Mouse (Mus musculus): Measurements from ENCODE around the gene Tssk3. TPM values are rescaled to one million over a fixed set of nuclear protein-coding genes. Genes with fewer than 3 reads are reported as not detected.
A peak's percentile ranks its signal among the peaks of the same experiment; 100 is the strongest.

Gene Tssk3
- polyA plus RNA-seq, 1 experiment from 2014 or later = 0.34 TPM

- no peak for ATAC-seq (replicated peaks)
- Histone ChIP-seq H3K4me1 (peaks cover 25% of the 10 kb centered on the region), H3K36me3 (peaks cover 7% of the 10 kb centered on the region; the same call in 1 of the 2 replicates), H3K9ac (replicated peaks) (no peak overlapping the region), H3K27me3 (no peaks in the 10 kb centered on the region), H3K9me3 (no peaks in the 10 kb centered on the region), H3K4me3 (no peak overlapping the region), H3K27ac (replicated peaks) (no peak overlapping the region), H3K4me2 (replicated peaks) (no peak overlapping the region)
- 38% methylated on average over 6 of the region's 6 CpGs for WGBS
Observed at GRCm38 (mm10) chr4:129510723-129511412, 20.0 kb upstream of the Tssk3 start.

DNA sequence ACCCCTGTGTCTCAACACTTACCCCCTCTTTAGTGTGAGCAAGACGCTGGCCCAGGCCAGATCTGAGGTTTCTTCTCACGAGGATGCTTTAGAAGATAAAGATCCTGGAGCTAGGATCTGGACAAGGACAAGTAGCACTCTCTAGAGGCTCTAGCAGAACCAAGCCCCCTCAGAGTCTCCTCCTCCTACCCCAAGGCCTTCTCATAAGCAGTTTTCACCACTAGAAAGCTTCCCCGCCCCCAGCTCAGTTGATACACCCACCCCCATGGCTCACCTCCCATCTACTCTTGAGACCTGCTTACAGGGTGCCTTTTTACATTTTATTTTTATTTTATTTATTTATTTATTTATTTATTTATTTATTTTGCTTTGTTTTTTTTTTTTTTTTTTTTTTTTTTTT is 18.8 kb upstream of the Tssk3 start:
- ATAC-seq (replicated peaks) = no peak

GRCm38 (mm10) chr4:129508834-129509600 is 18.2 kb upstream of the Tssk3 start:
- Histone ChIP-seq H3K27me3 (no peaks in the 10 kb centered on the region), H3K4me3 (no peak overlapping the region), H3K36me3 (no peaks in the 10 kb centered on the region), H3K4me1 (peaks cover 14% of the 10 kb centered on the region), H3K9me3 (no peaks in the 10 kb centered on the region), H3K27ac (replicated peaks) (no peak overlapping the region), H3K4me2 (replicated peaks) (no peak overlapping the region), H3K9ac (replicated peaks) (no peak overlapping the region)
- ATAC-seq (replicated peaks) = no peak
- WGBS = 66% methylated on average over 15 of the region's 15 CpGs

More for the DNA sequence above, 18.8 kb upstream of the Tssk3 start:
- Histone ChIP-seq H3K9ac (replicated peaks) (no peak overlapping the region), H3K4me3 (no peak overlapping the region), H3K36me3 (no peaks in the 10 kb centered on the region), H3K4me2 (replicated peaks) (no peak overlapping the region), H3K27ac (replicated peaks) (no peak overlapping the region), H3K27me3 (no peaks in the 10 kb centered on the region), H3K9me3 (no peaks in the 10 kb centered on the region), H3K4me1 (peaks cover 14% of the 10 kb centered on the region)
- 65% methylated on average over 3 of the region's 3 CpGs for WGBS

DNA sequence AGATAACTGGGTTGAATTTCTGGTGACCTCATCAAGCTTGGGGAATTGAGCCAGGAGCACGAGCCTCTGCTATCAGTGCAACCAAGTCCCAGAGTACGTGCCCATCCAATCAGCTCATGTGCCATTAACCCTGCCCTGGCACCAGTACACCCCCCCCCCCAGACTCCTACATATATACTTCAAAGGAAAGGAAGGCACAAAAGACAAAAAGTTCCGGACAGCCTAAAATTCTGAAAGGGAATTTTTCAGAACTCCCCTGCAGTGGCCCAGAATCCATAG is 17.4 kb upstream of the Tssk3 start:
- H3K4me3 ChIP-seq = no peak overlapping the region
- ATAC-seq (replicated peaks) = no peak
- no peak overlapping the region for H3K9ac ChIP-seq (replicated peaks)
- H3K4me2 ChIP-seq (replicated peaks) = no peak overlapping the region
- peaks cover 12% of the 10 kb centered on the region for H3K4me1 ChIP-seq
- no peaks in the 10 kb centered on the region for H3K36me3 ChIP-seq
- WGBS = 72% methylated on average over 3 of the region's 3 CpGs
- no peaks in the 10 kb centered on the region for H3K9me3 ChIP-seq
- no peaks in the 10 kb centered on the region for H3K27me3 ChIP-seq
- no peak overlapping the region for H3K27ac ChIP-seq (replicated peaks)

GRCm38 (mm10) chr4:129507434-129508236 is 16.8 kb upstream of the Tssk3 start:
- no peak overlapping the region for H3K4me2 ChIP-seq (replicated peaks)
- no peaks in the 10 kb centered on the region for H3K36me3 ChIP-seq
- H3K4me3 ChIP-seq = no peak overlapping the region
- H3K4me1 ChIP-seq = peaks cover 8% of the 10 kb centered on the region
- H3K9ac ChIP-seq (replicated peaks) = no peak overlapping the region
- no peaks in the 10 kb centered on the region for H3K27me3 ChIP-seq
- ATAC-seq (replicated peaks) = no peak
- no peaks in the 10 kb centered on the region for H3K9me3 ChIP-seq
- no peak overlapping the region for H3K27ac ChIP-seq (replicated peaks)
- 72% methylated on average over 9 of the region's 10 CpGs for WGBS

DNA sequence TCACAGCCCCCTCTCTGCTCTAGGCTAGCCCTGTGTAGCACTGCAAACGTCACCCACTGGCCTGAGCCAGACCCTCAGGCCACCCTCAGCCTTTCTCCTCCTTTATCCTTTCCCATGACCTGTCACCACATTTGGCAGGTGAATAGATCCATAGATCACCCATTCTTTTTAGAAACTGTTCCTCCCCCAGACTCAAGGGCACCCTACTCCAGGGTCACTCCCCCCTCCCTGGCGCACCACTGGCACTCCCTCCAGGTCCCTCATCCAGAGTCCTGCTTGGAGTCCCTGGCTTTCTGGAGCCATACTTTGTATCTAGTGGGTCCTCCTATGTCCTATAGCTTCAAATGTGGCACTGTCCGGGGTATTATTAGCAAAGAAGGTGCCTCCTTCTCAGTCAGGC is 14.7 kb upstream of the Tssk3 start:
- Histone ChIP-seq H3K27me3 (no peaks in the 10 kb centered on the region), H3K36me3 (no peaks in the 10 kb centered on the region), H3K9ac (replicated peaks) (no peak overlapping the region), H3K4me1 (peaks cover 12% of the 10 kb centered on the region), H3K27ac (replicated peaks) (no peak overlapping the region), H3K4me3 (no peak overlapping the region), H3K9me3 (no peaks in the 10 kb centered on the region), H3K4me2 (replicated peaks) (no peak overlapping the region)
- WGBS = 79% methylated on average over 3 of the region's 3 CpGs
- ATAC-seq (replicated peaks) = no peak

DNA sequence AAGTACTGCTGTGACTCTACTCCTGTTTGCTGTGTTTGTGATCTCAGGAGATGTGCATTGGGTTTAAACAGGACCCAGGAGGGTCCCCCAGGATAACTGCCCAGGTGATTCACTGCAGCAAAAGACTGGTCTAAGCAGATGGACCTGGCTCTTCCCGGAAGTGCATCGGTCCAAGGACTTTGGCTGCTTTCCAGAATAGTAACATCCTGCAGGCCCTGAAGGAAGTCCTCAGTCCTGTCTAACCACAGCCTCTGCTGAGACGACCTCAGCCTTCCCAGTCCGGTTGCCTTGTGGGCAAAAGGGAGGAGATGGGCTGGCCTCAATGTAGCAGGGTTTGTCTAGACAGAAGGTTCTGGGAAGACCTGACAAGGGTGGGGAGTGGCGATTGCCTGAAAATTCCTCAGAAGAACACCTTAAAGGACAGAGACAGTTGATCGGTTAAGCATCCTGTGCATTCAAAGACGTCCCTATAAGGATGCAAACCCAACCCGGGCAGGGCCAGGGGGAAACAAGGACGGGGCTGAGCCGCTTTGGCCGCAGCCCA is 12.2 kb upstream of the Tssk3 start:
- Histone ChIP-seq H3K4me2 (replicated peaks) (no peak overlapping the region), H3K4me3 (no peak overlapping the region), H3K4me1 (peaks cover 4% of the 10 kb centered on the region; the same call in 1 of the 2 replicates), H3K27ac (replicated peaks) (no peak overlapping the region), H3K36me3 (no peaks in the 10 kb centered on the region), H3K9ac (replicated peaks) (no peak overlapping the region), H3K27me3 (no peaks in the 10 kb centered on the region), H3K9me3 (no peaks in the 10 kb centered on the region)
- no peak for ATAC-seq (replicated peaks)
- 80% methylated on average over 11 of the region's 11 CpGs for WGBS

DNA sequence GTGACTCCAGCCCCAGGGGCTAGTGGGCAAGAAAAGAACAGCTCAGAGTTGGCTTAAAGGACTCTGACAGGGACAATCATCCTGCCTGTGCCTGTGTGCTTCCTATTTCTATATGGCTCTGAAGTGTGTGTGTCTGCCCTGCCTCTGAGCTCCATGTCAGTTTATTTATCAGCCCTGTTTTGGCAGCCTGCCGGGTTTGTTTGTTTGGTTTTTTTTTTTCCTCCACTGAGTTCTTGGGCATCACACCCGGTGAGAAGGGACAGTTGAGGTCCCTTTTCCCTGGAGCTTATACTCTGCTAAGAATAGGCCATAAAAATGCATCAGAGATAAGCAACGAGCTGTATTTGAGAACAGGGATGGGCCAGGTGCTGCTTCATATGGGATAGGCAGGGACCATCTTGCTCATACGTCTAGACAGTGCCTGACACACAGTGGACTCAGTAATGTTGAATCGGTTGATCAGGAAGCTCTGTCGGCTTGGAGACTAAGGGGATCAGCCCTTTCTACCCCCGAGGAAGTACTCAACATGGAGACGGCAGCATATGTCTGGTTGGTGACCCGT is 11.6 kb upstream of the Tssk3 start:
- Histone ChIP-seq H3K4me2 (replicated peaks) (no peak overlapping the region), H3K27me3 (no peaks in the 10 kb centered on the region), H3K27ac (replicated peaks) (no peak overlapping the region), H3K4me1 (peaks cover 4% of the 10 kb centered on the region; the same call in 1 of the 2 replicates), H3K9me3 (no peaks in the 10 kb centered on the region), H3K36me3 (no peaks in the 10 kb centered on the region), H3K9ac (replicated peaks) (no peak overlapping the region), H3K4me3 (no peak overlapping the region)
- 84% methylated on average over 9 of the region's 9 CpGs for WGBS
- no peak for ATAC-seq (replicated peaks)

DNA sequence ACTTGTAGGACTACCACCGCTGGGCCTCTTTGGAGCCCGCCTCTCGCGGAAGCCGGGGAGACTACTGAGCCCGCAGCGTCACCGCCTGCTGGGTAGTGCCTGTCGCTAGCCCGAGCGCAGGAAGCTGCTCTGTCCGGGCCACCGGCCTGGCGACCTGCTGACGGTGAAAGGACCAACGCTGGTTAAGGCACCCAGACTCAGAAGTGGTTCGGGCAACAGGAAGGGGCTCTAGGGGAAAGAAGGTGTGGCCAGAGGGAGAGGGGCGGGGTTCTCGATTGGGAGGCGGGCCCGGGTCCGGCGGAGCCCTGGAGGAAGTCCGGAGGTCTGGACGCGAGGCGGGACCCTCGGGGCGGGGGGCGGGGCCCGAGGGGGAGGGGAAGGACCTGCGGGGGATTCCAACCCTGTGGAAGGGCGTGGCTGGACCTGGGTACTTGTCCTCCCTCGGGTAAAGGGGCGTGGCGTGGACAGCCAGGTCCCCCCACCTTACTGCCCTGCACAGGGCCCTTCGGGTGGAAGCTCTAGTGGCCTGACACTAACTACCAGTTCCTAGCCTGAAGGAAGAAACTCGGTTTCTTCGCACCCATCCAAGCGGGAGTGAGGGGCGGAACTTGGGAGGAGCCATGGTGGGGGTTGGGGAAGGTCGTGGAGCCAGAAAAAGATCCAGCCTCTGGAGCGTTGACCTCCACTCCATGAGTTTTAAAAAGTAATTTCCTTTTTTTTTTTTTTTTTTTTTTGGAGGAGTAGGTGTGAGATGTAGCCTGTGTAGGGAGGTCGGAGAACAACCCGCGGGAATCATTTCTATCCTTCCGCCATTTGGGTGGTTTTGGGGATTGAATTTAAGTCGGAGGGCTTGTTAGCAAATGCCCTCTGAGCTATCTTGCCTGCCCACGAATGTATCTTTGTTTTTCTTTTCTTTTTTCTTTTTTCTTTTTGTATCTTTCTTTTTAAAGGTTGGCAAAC is 10.1 kb upstream of the Tssk3 start:
- Histone ChIP-seq H3K4me3 (peak overlapping the region; percentile 47), H3K4me1 (peaks cover 15% of the 10 kb centered on the region), H3K9ac (replicated peaks) (peak overlapping the region; percentile 55), H3K36me3 (no peaks in the 10 kb centered on the region), H3K9me3 (no peaks in the 10 kb centered on the region), H3K27me3 (no peaks in the 10 kb centered on the region), H3K27ac (replicated peaks) (peak overlapping the region; percentile 56), H3K4me2 (replicated peaks) (peak overlapping the region; percentile 65)
- WGBS = 1% methylated on average over 49 of the region's 49 CpGs
- peak; percentile 77 for ATAC-seq (replicated peaks)

DNA sequence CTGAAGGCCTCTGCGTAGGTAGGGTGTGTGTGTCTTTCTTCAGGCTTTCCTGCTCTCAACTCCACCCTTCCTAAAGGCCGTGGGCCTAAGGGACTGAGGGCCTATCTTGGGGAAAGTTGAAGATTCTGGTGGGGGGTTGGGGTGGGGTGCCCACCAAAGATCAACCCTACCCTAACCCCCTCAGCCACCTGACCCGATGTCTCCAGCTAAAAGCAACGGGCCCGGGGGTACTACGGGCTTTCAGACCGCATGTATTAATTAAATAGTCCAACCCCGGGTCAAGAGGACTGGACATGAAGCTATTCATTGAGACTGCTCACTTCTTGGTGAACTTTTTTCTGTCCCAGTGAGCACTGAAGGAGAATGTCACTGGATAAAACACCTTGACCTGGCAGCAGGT is 9.2 kb upstream of the Tssk3 start:
- Histone ChIP-seq H3K36me3 (no peaks in the 10 kb centered on the region), H3K27ac (replicated peaks) (no peak overlapping the region), H3K4me2 (replicated peaks) (peak overlapping the region; percentile 65), H3K9ac (replicated peaks) (no peak overlapping the region), H3K4me3 (peak overlapping the region; percentile 47; the same call in 1 of the 2 replicates), H3K4me1 (peaks cover 20% of the 10 kb centered on the region), H3K9me3 (no peaks in the 10 kb centered on the region), H3K27me3 (no peaks in the 10 kb centered on the region)
- no peak for ATAC-seq (replicated peaks)
- WGBS = 81% methylated on average over 8 of the region's 8 CpGs

GRCm38 (mm10) chr4:129498941-129499340 is 8.1 kb upstream of the Tssk3 start:
- H3K4me3 ChIP-seq = no peak overlapping the region

More at GRCm38 (mm10) chr4:129498941-129499340, 8.1 kb upstream of the Tssk3 start:
- no peaks in the 10 kb centered on the region for H3K27me3 ChIP-seq
- H3K4me1 ChIP-seq = peaks cover 20% of the 10 kb centered on the region
- WGBS = 90% methylated on average over 3 of the region's 3 CpGs
- ATAC-seq (replicated peaks) = no peak
- no peaks in the 10 kb centered on the region for H3K36me3 ChIP-seq
- no peaks in the 10 kb centered on the region for H3K9me3 ChIP-seq
- H3K9ac ChIP-seq (replicated peaks) = no peak overlapping the region
- no peak overlapping the region for H3K27ac ChIP-seq (replicated peaks)
- no peak overlapping the region for H3K4me2 ChIP-seq (replicated peaks)

Measured in forebrain, embryonic 15.5 days (tissue).